Mouse (Mus musculus): Measurements from ENCODE around the gene Spata45. TPM values are rescaled to one million over a fixed set of nuclear protein-coding genes. Genes with fewer than 3 reads are reported as not detected.

Gene Spata45
- not detected in 2 replicates for total RNA-seq (2023)

GRCm38 (mm10) chr1:191036554-191037334 lies at the start of gene Spata45:
Gene Spata45, plus strand, starts transcription at chr1:191036639.

GRCm38 (mm10) chr1:191026021-191026713 lies 10.3 kb upstream of the Spata45 start, which contains the start of gene Flvcr1:
Gene Flvcr1, minus strand, starts transcription at chr1:191026158.

GRCm38 (mm10) chr1:191062781-191063485 lies 26.5 kb downstream of the Spata45 start, which contains the start of the genes Tatdn3 and Nsl1:
Gene Tatdn3, minus strand, starts transcription at chr1:191062932.
Gene Nsl1, plus strand, starts transcription at chr1:191063012.

Other genes with a start within 250 kb of the Spata45 start
- 40.2 and 58.1 TPM in 2 replicates for gene Rps6kc1, start 124.9 kb upstream of the Spata45 start, total RNA-seq (2023)
- gene Angel2, start 111.5 kb upstream of the Spata45 start, total RNA-seq (2023), result 29.8 and 35.4 TPM in 2 replicates
- gene Vash2, start 57.3 kb upstream of the Spata45 start, total RNA-seq (2023), result not detected in 2 replicates
- 39.1 and 49.3 TPM in 2 replicates for gene Flvcr1, start 10.5 kb upstream of the Spata45 start, total RNA-seq (2023)
- gene Tatdn3, start 26.3 kb downstream of the Spata45 start, total RNA-seq (2023), result 6.8 and 11.6 TPM in 2 replicates
- gene Nsl1, start 26.4 kb downstream of the Spata45 start, total RNA-seq (2023), result 9.9 and 15.2 TPM in 2 replicates
- gene Batf3, start 61.2 kb downstream of the Spata45 start, total RNA-seq (2023), result 1.8 and 2.1 TPM in 2 replicates
- 1.0 and 1.8 TPM in 2 replicates for gene Fam71a, start 128.2 kb downstream of the Spata45 start, total RNA-seq (2023)
- gene Atf3, start 181.4 kb downstream of the Spata45 start, total RNA-seq (2023), result 297 and 422 TPM in 2 replicates

Data from neutrophil, adult 65 days (primary cell).